Mouse (Mus musculus) kidney, postnatal 14 days (tissue): ENCODE data around the gene Ugt1a10.
A peak's percentile ranks its signal among the peaks of the same experiment; 100 is the strongest.
"Not testable (repeated sequence)": the region's sequence is repeated elsewhere in the genome, so short reads cannot be mapped to it uniquely, and the experiment has no call there.

ENCODE experiments used
- DNase-seq: peaks from one replicate; pipeline ENCODE4 v3.0.0; 2022; ENCODE audit warnings: mixed read lengths

Gene Ugt1a10

DNA sequence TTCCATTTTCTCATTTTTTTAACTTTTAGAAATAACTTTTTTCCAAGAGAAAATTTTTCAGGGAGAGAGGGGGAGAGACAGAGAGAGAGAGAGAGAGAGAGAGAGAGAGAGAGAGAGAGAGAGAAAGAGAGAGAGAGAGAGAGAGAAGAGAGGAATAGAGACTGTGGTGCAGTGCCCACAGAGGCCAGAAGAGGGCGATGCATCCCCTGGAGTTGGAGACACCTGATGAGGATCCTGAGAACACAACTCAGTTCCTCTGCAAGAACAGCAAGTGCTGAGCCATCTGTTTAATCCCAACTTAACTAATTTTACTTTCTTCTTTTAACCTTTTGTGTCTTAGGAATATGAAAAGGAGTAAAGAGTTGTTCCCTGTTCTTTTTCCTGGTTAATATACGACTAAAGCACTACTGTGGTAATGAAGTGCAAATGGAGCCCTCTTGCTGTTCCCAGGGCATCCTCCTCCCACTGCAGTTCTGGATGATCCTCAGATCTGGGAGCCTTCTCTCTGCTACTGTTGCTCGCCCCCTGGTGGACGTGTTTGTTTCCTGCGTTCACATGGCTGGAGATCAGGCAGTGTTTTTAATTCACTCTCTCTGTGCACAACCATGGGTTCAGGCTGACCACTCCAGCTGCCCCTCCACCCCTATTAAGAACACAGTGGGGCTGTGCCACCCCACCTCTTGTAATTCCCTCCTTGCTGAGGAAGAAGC lies 88.9 kb downstream of the Ugt1a10 start:
- peak; percentile 63 for DNase-seq

DNA sequence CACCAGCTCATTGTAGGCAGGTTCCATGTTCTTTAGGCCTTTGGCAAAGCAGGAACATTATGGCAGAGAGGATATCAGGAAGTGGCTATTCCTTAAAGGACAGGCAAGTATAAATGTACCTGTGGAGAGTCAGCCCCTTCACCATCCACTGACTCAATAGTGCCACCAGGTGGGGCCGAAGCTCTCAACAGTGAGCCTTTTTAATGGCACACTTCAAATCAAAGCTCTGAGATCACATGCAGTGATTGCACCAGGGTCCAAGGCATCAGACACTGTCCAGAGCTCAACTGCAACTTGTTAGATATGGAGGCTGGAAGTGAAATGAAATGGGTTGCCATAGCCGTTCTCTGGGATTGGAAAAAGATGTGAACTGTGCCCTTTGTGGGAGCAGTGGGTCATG lies 90.1 kb downstream of the Ugt1a10 start:
- peak; percentile 32 for DNase-seq

DNA sequence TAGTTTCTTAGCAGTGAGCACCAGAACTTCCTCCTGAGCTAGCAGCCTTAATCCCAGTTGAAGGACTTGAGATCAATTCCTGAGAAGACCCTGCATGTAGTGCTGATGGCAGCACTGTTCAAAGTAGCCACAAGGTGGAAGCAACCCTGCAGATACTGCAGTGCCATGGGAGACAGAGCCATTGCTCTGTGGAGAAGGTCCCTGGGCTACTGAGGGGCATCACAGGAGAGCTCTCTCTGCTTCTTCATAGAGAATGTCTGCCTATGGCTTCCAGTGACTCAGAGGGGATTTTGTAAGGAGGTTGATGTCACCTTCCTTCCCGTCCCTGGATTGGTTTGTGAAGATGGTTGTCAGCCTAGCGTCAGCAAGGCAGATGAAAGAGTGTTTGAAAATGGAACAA lies 94.9 kb downstream of the Ugt1a10 start:
- peak; percentile 22 for DNase-seq

DNA sequence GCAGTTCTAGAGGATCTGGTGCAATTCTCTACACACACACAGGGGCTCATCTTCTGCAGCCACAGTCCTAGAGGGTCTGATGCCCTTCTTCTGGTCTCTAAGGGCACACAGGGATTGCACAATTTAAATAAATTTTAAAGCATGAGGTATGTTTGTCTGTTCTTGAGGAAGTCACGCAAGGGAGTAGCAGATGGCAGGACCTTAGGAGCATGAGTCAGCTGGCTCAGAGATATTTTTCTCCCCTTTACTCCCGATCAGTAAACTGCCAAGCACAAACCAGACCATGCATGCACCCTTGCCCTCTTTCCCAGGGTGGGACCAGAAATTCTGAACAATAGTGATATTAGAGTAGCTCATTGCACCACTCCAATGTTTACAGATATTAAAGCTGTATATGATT lies 103.2 kb downstream of the Ugt1a10 start:
- DNase-seq, result no peak

DNA sequence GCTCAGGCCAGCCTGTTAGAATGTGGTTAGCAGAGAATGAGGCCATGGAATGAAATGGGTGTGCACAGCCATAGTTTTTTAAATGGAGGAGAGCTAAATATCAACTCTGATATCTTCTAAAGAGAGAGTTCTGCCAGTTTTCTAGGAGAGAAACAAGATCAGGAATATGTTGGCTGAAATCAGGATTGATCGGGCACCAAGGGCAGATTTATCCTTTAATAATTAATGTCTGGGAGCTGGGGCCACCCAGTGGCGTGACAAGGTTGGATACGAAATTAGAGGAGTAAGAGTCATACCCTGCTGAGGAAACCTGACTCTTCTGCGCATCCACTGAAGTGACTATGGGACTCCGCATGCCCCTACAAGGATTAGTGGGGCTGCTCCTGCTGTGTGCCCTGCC lies 110.5 kb downstream of the Ugt1a10 start, which contains the start of gene Ugt1a5:
Ugt1a5 (plus strand) TSS at position 302 of the 400 bp plus-strand sequence.
- DNase-seq, result no peak

DNA sequence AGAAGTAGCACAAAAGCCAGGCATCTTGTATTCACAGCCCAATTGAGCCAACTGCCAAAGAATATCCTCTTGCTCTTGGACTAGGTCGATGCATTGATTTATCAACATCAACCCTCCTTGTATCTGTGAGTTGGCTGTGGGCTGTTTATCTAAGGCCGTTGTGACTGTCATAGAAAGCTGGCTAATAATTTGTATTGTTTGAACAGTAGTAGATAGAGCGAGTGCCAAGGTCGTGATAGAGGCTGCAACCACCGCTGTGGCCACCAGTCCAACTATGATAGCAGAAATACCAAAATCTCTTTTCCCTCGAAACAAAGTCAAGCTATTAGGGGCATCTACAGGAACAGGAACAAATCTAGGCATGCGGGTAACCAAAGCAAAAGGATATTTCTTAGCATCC lies 117.0 kb downstream of the Ugt1a10 start:
- DNase-seq, result not testable (repeated sequence)

DNA sequence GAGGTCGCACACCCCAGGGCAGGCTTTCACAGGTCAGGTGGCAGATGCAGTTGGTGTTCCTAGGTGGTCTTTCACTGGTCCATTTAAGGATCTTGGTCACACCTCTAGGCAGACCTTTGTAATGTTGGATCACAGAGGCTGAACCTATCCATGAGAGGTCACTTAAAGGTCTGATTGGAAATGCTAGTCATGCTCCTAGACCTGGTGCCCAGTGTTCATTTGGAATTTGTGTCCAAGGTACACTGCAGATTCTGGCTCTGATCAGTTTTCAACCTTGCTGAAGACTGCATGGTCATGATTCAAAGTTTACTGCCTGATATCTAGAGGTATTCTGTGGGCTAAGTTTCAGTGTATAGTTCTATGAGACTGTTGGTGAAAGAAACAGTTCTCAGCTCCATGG lies 124.5 kb downstream of the Ugt1a10 start:
- DNase-seq, result no peak

DNA sequence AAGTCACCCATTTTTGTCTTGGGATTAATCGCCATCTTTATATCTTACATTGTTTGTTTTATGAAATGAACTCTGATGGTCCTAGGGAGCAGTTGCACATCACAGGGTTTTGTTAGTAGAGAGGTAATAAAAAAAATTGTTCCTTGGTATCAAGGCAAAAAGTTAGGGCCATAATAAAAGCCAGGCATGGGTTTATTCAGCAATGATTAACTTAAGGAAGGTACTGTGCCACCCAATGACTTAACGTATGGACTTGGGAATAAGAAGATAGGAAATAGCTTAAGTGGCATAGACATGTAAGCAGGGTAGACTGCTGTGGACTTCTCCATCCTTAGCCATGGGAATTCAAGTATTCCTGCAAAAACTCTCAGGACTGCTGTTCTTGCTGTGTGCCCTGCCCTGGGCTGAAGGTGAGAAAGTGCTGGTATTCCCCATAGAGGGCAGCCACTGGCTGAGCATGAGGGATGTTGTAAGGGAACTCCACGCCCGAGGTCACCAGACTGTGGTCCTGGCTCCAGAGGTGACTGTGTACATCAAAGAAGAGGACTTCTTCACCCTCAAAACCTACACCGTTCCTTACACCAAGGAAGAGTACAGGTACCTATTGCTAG lies 131.2 kb downstream of the Ugt1a10 start:
- no peak for DNase-seq

DNA sequence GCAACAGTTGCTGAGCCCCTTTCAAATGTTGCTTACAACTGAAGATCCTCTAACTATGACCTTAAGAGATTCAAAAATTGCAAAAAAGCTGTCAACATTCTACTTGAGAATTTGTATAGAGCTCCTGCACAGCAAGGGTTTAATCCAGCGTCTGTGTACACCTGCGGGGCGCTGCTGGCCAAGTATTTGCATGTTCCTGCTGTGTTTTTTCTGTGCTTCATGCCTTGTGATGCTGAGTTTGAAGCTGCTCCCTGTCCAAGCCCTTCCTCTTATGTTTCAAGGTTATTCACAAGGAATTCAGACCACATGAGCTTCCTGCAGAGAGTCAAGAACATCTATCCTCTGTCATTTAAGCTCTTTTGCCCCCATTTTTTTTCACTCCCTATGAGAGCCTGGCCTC lies 136.9 kb downstream of the Ugt1a10 start:
- no peak for DNase-seq

DNA sequence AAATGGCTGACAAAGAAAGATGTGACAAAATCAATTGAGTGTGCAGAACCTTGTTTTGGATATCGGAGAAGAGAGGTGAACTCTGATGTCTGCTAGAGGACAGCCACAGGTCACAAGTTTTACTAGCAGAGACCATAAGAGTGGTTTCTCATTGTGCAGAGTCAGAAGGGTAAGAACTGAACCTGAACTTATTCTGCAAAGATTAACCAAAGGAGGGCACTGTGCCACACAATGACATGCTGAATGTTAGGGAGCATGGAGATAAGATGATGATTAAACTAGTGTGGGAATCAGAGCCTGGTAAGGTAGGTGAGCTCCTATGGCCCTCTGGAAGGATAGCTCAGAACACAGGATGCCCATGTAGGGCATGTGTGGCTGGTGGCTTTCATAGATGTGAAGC lies 140.5 kb downstream of the Ugt1a10 start:
- peak; percentile 81 for DNase-seq

DNA sequence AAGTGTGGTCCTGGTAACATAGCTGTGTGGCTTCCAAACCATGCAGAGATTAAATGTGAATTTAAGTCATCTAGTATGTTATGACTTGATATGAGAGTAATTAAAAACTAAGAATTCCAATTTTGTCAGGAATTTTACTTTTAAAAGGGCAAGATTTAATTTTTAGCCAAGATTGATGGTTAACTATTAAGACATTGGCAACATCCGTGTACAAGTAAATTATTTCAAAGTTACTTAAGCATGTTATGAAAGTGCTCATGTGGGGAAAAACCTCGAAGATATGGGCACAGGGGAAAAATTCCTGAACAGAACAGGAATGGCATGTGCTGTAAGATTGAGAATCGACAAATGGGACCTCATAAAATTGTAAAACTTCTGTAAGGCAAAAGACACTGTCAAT lies 142.3 kb downstream of the Ugt1a10 start:
- no peak for DNase-seq

DNA sequence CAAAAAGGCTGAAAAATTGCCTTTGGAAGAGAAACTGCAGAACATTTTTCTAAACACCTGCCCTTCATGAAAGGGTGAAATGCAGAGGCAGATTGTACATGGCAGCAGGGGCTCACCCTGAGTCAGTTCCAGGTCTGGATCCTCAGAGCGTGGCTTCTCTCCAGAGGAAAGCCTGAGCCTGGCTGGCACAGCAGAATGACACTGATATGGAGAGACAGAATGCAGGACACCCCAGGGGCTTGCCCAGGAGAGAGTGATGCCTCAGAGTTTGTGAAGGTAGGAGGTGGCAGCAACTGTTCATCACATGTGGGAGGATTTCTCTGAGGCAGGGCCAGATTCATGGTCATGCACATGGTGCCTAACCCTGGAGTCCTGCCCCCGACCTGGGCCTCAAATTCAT lies 144.8 kb downstream of the Ugt1a10 start:
- no peak for DNase-seq

DNA sequence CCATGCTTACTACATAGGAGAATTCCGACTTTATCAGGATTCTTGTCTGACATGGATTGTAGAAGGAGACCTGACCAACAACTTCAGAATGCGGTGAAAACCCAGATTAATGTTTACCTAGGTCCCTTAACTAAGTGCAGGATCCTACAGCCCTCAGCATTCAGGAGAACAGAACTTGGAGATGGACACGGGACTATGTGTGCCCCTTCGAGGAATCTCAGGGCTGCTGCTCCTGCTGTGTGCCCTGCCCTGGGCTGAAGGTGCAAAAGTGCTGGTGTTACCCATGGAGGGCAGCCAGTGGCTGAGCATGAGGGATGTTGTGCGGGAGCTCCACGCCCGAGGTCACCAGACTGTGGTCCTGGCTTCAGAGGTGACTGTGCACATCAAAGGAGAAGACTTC lies 145.3 kb downstream of the Ugt1a10 start, which contains the start of gene Ugt1a2:
Ugt1a2 (plus strand) TSS at position 146 of the 400 bp plus-strand sequence.
- DNase-seq, result peak; percentile 63

DNA sequence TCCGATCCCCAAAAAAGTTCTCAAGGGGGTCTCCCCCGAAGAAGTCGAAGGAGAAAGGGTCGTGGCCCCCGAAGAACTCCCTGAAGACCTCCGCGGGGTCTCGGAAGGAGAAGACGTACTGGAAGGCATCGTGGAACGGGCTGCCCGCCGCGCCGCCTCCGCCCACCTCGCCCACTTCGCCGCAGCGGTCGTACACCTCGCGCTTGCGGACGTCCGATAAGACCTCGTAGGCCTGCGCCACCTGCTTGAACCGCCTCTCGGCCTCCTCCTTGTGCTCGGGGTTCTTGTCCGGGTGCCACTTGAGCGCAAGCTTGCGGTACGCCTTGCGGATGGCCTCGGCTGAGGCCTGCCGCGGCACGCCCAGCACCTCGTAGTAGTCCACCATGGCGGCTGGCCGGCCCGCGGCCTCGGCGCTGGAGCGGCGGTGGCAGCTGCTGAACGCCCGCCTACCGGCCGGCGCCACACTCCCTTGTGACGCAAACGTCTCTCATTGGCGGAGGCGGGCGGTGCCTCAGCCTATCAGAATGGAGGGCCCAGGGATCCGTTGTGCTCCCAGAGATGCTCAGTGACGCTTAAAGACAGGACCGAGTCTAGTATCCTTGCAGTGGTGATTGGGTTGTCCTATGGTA lies 150.2 kb downstream of the Ugt1a10 start, which contains the start of gene Dnajb3:
Dnajb3 (minus strand) TSS at position 489 of the 629 bp plus-strand sequence.
- peak; percentile 84 for DNase-seq

DNA sequence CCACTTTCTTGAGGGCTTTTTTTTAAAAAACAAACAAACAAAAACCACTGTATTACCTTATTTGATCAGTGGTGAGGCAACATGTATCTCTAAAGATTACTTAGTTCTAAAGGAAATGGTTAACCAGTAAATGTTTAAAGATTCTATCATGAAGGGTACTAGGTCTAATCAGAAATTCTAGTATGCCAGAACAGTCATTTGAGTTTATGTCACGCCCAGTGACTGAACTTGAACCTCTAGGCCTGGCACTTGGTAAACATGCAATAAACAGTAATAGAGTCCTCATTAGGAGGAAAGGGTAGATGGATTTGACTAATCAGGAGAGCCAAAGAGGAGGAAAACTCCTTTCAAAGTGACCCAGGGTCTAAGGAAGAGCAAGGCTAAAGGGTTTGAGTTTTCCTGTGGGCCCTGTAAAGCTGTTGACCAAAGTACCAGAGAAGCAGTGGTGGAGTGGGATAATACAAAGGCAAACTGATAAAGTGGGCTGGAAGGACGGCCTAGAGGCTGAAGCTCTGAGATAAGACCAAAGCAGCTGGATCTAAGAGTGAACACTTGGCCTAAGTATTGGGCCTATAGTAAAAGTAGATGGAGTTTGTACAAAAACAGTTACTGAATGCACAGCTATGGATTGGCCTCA lies 151.8 kb downstream of the Ugt1a10 start:
- no peak for DNase-seq

DNA sequence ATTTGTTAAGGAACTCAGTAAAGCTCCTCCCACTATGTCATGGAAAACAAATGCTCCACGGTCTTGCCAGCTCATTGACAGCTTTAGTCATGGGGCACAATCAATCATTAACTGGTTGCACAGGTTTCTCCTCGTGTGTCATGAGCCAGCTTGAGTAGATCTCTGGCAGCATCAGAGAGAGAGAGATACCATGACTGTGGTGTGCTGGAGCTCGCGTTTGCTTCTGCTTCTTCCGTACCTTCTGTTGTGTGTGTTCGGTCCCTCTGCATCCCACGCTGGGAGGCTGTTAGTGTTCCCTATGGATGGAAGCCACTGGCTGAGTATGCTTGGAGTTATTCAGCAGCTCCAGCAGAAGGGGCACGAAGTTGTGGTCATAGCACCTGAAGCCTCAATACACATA lies 156.6 kb downstream of the Ugt1a10 start, which contains the start of gene Ugt1a1:
Ugt1a1 (plus strand) TSS at position 148 of the 400 bp plus-strand sequence.
- DNase-seq, result peak; percentile 38

DNA sequence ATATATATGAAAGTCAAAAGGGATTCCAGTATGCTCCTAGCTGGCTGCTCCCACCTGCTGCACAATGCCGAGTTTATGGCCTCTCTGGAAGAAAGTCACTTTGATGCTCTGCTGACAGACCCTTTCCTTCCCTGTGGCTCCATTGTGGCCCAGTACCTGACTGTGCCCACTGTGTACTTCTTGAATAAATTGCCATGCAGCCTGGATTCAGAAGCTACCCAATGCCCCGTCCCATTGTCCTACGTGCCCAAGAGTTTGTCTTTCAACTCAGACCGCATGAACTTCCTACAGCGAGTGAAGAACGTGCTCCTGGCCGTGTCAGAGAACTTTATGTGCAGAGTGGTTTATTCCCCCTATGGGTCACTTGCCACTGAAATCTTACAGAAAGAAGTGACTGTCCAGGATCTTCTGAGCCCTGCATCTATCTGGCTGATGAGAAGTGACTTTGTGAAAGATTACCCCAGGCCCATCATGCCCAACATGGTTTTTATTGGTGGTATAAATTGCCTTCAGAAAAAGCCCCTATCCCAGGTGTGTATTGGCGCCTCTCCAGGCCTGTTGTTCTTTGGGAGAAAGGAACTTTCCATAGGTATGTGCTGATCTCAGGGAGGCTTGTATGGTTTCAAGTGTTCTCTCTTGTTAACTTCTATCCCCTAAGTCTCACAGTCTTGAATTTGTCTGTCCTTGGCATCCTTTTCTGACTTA lies 157.3 kb downstream of the Ugt1a10 start:
- DNase-seq, result no peak

DNA sequence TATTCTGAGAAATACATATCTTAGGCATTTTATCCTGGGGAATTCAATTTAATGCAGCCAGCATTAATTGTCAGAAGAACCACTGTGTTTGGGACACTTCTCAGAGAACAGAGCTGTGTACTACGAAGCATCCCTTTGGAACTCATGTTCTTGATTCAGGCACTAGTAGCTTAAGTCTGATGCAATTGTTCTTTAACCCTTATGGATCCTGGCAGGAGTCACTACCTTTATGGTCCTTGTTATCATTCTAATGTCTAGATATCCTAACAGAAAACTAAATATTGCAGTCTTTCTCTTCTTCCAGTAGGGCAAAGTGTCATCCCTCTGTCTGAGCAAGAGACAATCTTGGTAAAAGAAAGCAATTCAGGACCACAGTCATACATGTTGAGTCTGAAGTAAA lies 157.9 kb downstream of the Ugt1a10 start:
- DNase-seq, result no peak

DNA sequence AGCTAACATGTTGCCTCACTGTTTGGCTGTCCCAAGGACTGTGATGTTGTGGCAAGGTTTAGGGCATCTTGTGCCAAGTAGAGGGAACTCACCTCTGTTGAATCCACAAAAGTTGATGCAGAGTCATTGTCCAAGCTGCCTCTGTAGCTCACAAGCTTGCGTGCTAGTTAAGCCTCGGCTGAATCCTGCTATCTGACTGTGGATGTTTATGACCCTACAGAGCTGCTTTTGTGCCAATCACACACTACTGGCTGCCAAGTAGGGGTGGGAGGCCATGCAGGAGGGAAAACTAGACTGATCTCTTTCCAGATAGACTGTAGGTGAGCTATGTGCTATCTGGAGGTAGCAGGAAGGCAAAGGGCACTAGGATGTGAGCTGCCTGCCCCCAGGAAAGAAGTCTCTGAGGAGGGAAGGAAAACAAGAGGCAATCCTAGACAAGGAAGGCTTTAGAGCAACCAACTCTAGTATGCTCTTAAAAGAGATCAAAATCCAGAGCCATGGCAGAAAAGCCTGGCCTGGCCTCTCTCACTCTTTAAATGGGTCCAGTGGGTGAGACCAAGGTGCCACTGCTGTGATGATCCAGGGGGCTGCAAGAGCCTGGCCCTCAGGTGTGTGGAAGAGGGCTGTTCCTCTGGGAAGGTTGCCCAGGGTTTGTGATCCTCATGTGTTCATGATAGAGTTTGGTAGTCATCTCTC lies 158.7 kb downstream of the Ugt1a10 start:
- peak; percentile 24 for DNase-seq

DNA sequence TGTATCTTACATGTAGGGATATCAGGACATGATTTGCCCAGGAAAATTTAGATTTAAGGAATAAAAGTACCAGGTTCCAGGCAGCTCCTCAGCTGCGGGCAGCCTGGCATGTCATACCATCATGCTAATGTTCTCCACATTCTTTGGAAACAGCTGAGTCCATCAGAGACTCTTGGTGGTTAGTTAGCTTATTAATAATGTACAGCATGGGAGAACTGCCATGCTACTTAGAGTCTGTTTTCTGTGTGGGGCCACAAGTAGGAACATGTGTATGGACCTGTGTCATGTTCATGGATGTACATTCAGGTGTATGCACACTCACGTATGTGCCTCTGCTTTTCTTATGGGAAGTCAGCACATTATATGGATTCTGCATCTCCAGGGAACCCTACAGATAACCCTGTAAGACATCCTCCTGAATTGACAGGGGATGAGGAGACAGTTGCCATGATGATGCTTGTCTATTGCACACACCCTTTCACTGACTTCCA lies 159.3 kb downstream of the Ugt1a10 start:
- no peak for DNase-seq

DNA sequence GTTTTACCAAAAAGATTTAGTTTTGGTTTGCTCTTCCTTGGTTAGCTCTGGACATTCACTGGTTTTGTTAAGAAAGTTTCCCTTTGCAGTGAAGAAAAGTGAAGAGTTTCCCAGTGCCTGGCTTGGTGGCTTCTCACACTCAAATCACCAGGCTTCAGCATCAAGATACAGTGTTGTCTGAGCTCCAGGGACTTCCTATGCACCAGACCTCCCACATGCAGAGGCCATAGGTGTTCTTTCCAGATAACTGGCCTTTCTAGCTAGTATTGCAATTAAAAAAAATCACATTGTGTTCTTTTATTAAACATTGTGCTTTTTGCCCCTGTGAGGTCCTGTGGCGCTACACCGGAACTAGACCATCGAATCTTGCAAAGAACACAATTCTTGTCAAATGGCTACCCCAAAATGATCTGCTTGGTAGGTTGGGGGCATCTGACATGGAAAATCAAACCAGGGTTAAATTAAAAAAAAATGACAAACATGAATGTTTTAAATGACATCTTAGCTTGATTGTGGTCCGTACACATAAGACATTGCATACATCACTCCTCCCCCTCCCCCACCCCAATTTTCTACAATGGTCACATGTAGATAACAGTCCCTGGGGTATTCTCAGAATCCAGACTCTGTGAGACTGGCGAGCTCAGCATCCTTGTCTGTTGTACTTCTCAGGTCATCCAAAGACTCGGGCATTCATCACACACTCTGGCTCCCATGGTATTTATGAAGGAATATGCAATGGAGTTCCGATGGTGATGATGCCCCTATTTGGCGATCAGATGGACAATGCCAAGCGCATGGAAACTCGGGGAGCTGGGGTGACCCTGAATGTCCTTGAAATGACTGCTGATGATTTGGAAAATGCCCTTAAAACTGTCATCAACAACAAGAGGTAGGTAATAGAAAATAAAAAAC lies 160.5 kb downstream of the Ugt1a10 start:
- no peak for DNase-seq
